Mouse (Mus musculus) brain, embryonic 14.5 days (tissue): ENCODE results near the gene Rpl36.

ENCODE experiments used
- CTCF ChIP-seq: fragments of 200-500 bp; IDR thresholded peaks from 2 replicates; pipeline ENCODE4 v1.5.1; 2012; ENCODE audit warnings: inconsistent platforms, mild to moderate bottlenecking, moderate library complexity, borderline replicate concordance; ENCODE audit not compliant: insufficient read depth, insufficient read length; ENCODE audit errors: extremely low read depth
- POLR2A ChIP-seq: fragments of 200-500 bp; IDR thresholded peaks from 2 replicates; pipeline ENCODE4 v1.6.1; 2012; ENCODE audit warnings: mild to moderate bottlenecking, inconsistent platforms, borderline replicate concordance; ENCODE audit not compliant: poor library complexity, insufficient read depth, insufficient read length, severe bottlenecking; ENCODE audit errors: extremely low read depth

GRCm38 (mm10) chr17:56583071-56583470, 30.1 kb upstream of the Rpl36 start:
- TF ChIP-seq CTCF = no peak
- TF ChIP-seq POLR2A = no peak
